Mouse (Mus musculus) MEL (cell line): ENCODE results near the gene Wdr24.
A peak's percentile ranks its signal among the peaks of the same experiment; 100 is the strongest.

ENCODE experiments used
- CTCF ChIP-seq, 3 experiments: IDR thresholded peaks in 2 of 3; conservative IDR thresholded peaks in 1 of 3; 2 replicates each; pipeline ENCODE4 v1.5.1; 2011 to 2012; ENCODE audit warnings: low read length in 3 of 3, low read depth in 2 of 3, mild to moderate bottlenecking in 2 of 3, improper control_type of control experiment in 1 of 3, inconsistent platforms in 1 of 3, mixed read lengths in 1 of 3, moderate library complexity in 1 of 3; ENCODE audit not compliant: control insufficient read depth in 1 of 3, insufficient read depth in 1 of 3, poor library complexity in 1 of 3, severe bottlenecking in 1 of 3
- EP300 ChIP-seq, 2 experiments: IDR thresholded peaks; 2 replicates each; pipeline ENCODE4 v1.6.1; 2011; ENCODE audit warnings: improper control_type of control experiment in 2 of 2, low read length in 2 of 2, low read depth in 1 of 2, mild to moderate bottlenecking in 1 of 2
- MAZ ChIP-seq: IDR thresholded peaks from 2 replicates; pipeline ENCODE4 v1.6.1; 2012; ENCODE audit warnings: low read depth, mild to moderate bottlenecking, inconsistent platforms, low read length, improper control_type of control experiment
- MEF2A ChIP-seq: IDR thresholded peaks from 2 replicates; pipeline ENCODE4 v1.6.1; 2014; ENCODE audit warnings: low read depth, mild to moderate bottlenecking, inconsistent platforms, low read length, improper control_type of control experiment; ENCODE audit not compliant: poor library complexity, insufficient replicate concordance, severe bottlenecking; ENCODE audit errors: extremely low read depth
- MYC ChIP-seq: IDR thresholded peaks from 2 replicates; pipeline ENCODE4 v1.6.1; 2011; ENCODE audit warnings: low read depth, mild to moderate bottlenecking, low read length, improper control_type of control experiment, moderate library complexity
- POLR2A ChIP-seq, 2 experiments: IDR thresholded peaks; 2 replicates each; pipeline ENCODE4 v1.6.1; 2011 to 2012; ENCODE audit warnings: low read length in 2 of 2, mild to moderate bottlenecking in 2 of 2, control low read depth in 1 of 2, improper control_type of control experiment in 1 of 2, low read depth in 1 of 2, moderate library complexity in 1 of 2; ENCODE audit not compliant: control insufficient read depth in 1 of 2, insufficient read depth in 1 of 2, poor library complexity in 1 of 2
- SMC3 ChIP-seq: IDR thresholded peaks from 2 replicates; pipeline ENCODE4 v1.6.1; 2011; ENCODE audit warnings: low read depth, low read length, improper control_type of control experiment
- TAL1 ChIP-seq: IDR thresholded peaks from 2 replicates; pipeline ENCODE4 v1.6.1; 2012; ENCODE audit warnings: mild to moderate bottlenecking, inconsistent platforms, low read length, moderate library complexity, mixed read lengths
- USF1 ChIP-seq: IDR thresholded peaks from 2 replicates; pipeline ENCODE4 v1.6.1; 2014; ENCODE audit warnings: low read depth, mild to moderate bottlenecking, inconsistent platforms, low read length, improper control_type of control experiment, moderate library complexity
- ZC3H11A ChIP-seq: IDR thresholded peaks from 2 replicates; pipeline ENCODE4 v1.6.1; 2012; ENCODE audit warnings: low read depth, mild to moderate bottlenecking, inconsistent platforms, low read length, improper control_type of control experiment
- ZKSCAN1 ChIP-seq: IDR thresholded peaks from 2 replicates; pipeline ENCODE4 v1.6.1; 2012; ENCODE audit warnings: low read depth, mild to moderate bottlenecking, inconsistent platforms, low read length, improper control_type of control experiment, moderate library complexity

- TF ChIP-seq ZKSCAN1 (no peak), ZC3H11A (peak; percentile 95), CTCF (IDR thresholded peaks at IDR 0.05 in 2 of 3, conservative IDR thresholded peaks at IDR 0.05 in 1 of 3; ENCODE audit: control insufficient read depth in 1 of 3, insufficient read depth in 1 of 3, low read depth in 2 of 3, low read length in 3 of 3, poor library complexity in 1 of 3, severe bottlenecking in 1 of 3) (peak in 2 of 3 experiments; percentile 85 to 89), MEF2A (no peak), EP300 (IDR thresholded peaks at IDR 0.05; ENCODE audit: low read depth in 1 of 2, low read length in 2 of 2) (no peak), POLR2A (IDR thresholded peaks at IDR 0.05; ENCODE audit: control insufficient read depth in 1 of 2, insufficient read depth in 1 of 2, low read depth in 1 of 2, low read length in 2 of 2, poor library complexity in 1 of 2) (no peak), MAZ (no peak; the same call in 1 of the 2 replicates), SMC3 (peak; percentile 92), USF1 (no peak), TAL1 (no peak), MYC (no peak)
Observed at GRCm38 (mm10) chr17:25801029-25801428, 22.4 kb upstream of the Wdr24 start.
